Mouse (Mus musculus) kidney, adult 2 months (tissue): ENCODE measurements around the gene Tns3.

Source experiments
- CTCF ChIP-seq: fragments of 200-500 bp; conservative IDR thresholded peaks from 2 replicates; pipeline ENCODE4 v1.5.1; 2011; ENCODE audit warnings: low read depth, mild to moderate bottlenecking, control low read depth, low read length, moderate library complexity, mixed read lengths; ENCODE audit not compliant: insufficient read depth, insufficient read length
- POLR2A ChIP-seq: fragments of 200-500 bp; IDR thresholded peaks from one replicate; pipeline ENCODE4 v1.6.1; 2011; ENCODE audit warnings: low read depth, low read length, control low read depth

GRCm38 (mm10) chr11:8679221-8679620, 14.9 kb upstream of the Tns3 start:
- TF ChIP-seq POLR2A (no peak), CTCF (no peak)
